Mouse (Mus musculus): ENCODE data around the gene Fam120b.

GRCm38 (mm10) chr17:15429937-15430336 is 33.9 kb downstream of the Fam120b start:
- TF ChIP-seq POLR2A (IDR thresholded peaks at IDR 0.05; ENCODE audit: control insufficient read depth, extremely low read depth, insufficient read depth, low read length, poor library complexity): no peak
- no peak for TF ChIP-seq CTCF (IDR thresholded peaks at IDR 0.05; ENCODE audit: borderline replicate concordance, control insufficient read depth, extremely low read depth, insufficient read depth, low read length, poor library complexity)
